Mouse (Mus musculus): Measurements from ENCODE around the gene Crocc.

- no peak for TF ChIP-seq POLR2A (IDR thresholded peaks at IDR 0.05; ENCODE audit: low read depth, low read length)
- TF ChIP-seq CTCF (IDR thresholded peaks at IDR 0.05; ENCODE audit: extremely low read depth, insufficient read length, insufficient replicate concordance, low read depth, low read length): no peak
Observed at GRCm38 (mm10) chr4:140974408-140974807, 85.9 kb downstream of the Crocc start.
